Mouse (Mus musculus) brain, embryonic 14.5 days (tissue): ENCODE results near the gene Mgme1.

ENCODE experiments used
- CTCF ChIP-seq: fragments of 200-500 bp; IDR thresholded peaks from 2 replicates; pipeline ENCODE4 v1.5.1; 2012; ENCODE audit warnings: inconsistent platforms, mild to moderate bottlenecking, moderate library complexity, borderline replicate concordance; ENCODE audit not compliant: insufficient read depth, insufficient read length; ENCODE audit errors: extremely low read depth
- POLR2A ChIP-seq: fragments of 200-500 bp; IDR thresholded peaks from 2 replicates; pipeline ENCODE4 v1.6.1; 2012; ENCODE audit warnings: mild to moderate bottlenecking, inconsistent platforms, borderline replicate concordance; ENCODE audit not compliant: poor library complexity, insufficient read depth, insufficient read length, severe bottlenecking; ENCODE audit errors: extremely low read depth

GRCm38 (mm10) chr2:144269306-144269650, 1.2 kb upstream of the Mgme1 start:
- TF ChIP-seq CTCF = no peak
- no peak for TF ChIP-seq POLR2A
